Mouse (Mus musculus) CH12.LX (cell line): Measurements from ENCODE around the gene Ankrd9. TPM values are rescaled to one million over a fixed set of nuclear protein-coding genes. Genes with fewer than 3 reads are reported as not detected.

Experiments
- DNase-seq: peaks from one replicate; pipeline ENCODE4 v3.0.0-alpha.2; 2013; ENCODE audit errors: extremely low read depth
- H3K27ac ChIP-seq: 2 replicates; pipeline ENCODE4 v1.5.1; 2012; ENCODE audit warnings: low read depth, mild to moderate bottlenecking, control low read depth, moderate library complexity; ENCODE audit not compliant: insufficient read depth
- H3K27me3 ChIP-seq: replicated peaks from 2 replicates; pipeline ENCODE3; 2012; ENCODE audit warnings: inconsistent platforms
- H3K36me3 ChIP-seq, 2 experiments: replicated peaks in 1 of 2; 2 replicates each; pipeline versions ENCODE3 to v1.6.1; 2012; ENCODE audit warnings: inconsistent platforms in 1 of 2, low read length in 1 of 2, mild to moderate bottlenecking in 1 of 2, mixed read lengths in 1 of 2, moderate library complexity in 1 of 2; ENCODE audit not compliant: control insufficient read depth in 1 of 2, insufficient read depth in 1 of 2
- H3K4me1 ChIP-seq, 2 experiments: 2 replicates each; pipeline ENCODE4 v1.6.1; 2012; ENCODE audit warnings: inconsistent platforms in 1 of 2, moderate library complexity in 1 of 2; ENCODE audit not compliant: insufficient read depth in 2 of 2, control insufficient read depth in 1 of 2
- H3K4me2 ChIP-seq: 2 replicates; pipeline ENCODE4 v1.6.1; 2012; ENCODE audit warnings: low read depth, mild to moderate bottlenecking, control low read depth; ENCODE audit not compliant: poor library complexity, insufficient read depth, severe bottlenecking
- H3K4me3 ChIP-seq, 3 experiments: fragments of 150-350 bp in 1 of 3; sonication (generic) in 1 of 3; replicated peaks in 1 of 3; 2 replicates each; pipeline versions ENCODE3 to v1.5.1; 2011 to 2012; ENCODE audit warnings: low read depth in 2 of 3, low read length in 2 of 3, mild to moderate bottlenecking in 2 of 3, moderate library complexity in 2 of 3, control low read depth in 1 of 3, improper control_type of control experiment in 1 of 3, inconsistent platforms in 1 of 3, mixed read lengths in 1 of 3; ENCODE audit not compliant: poor library complexity in 1 of 3
- H3K79me2 ChIP-seq: replicated peaks from 2 replicates; pipeline ENCODE4 v1.6.1; 2012; ENCODE audit warnings: mild to moderate bottlenecking, moderate library complexity; ENCODE audit not compliant: control insufficient read depth, poor library complexity, insufficient read depth, severe bottlenecking; ENCODE audit errors: extremely low read depth
- H3K9ac ChIP-seq: 2 replicates; pipeline ENCODE4 v1.6.1; 2012; ENCODE audit warnings: low read depth, mild to moderate bottlenecking, control low read depth, moderate library complexity; ENCODE audit not compliant: insufficient read depth
- H3K9me3 ChIP-seq: replicated peaks from 2 replicates; pipeline ENCODE3; 2012; ENCODE audit warnings: low read length, inconsistent platforms, mixed read lengths
- CHD1 ChIP-seq: IDR thresholded peaks from 2 replicates; pipeline ENCODE4 v1.6.1; 2012; ENCODE audit warnings: low read depth, low read length, improper control_type of control experiment, inconsistent platforms
- CTCF ChIP-seq, 2 experiments: IDR thresholded peaks in 1 of 2; conservative IDR thresholded peaks in 1 of 2; 2 replicates each; pipeline ENCODE4 v1.5.1; 2011 to 2012; ENCODE audit warnings: low read depth in 2 of 2, low read length in 2 of 2, improper control_type of control experiment in 1 of 2, inconsistent platforms in 1 of 2, mild to moderate bottlenecking in 1 of 2, moderate library complexity in 1 of 2
- E2F4 ChIP-seq: IDR thresholded peaks from 2 replicates; pipeline ENCODE4 v1.6.1; 2011; ENCODE audit warnings: low read depth, low read length, improper control_type of control experiment; ENCODE audit not compliant: insufficient replicate concordance
- ELF1 ChIP-seq: IDR thresholded peaks from 2 replicates; pipeline ENCODE4 v1.6.1; 2014; ENCODE audit warnings: low read depth, mild to moderate bottlenecking, inconsistent platforms, low read length, improper control_type of control experiment
- EP300 ChIP-seq: IDR thresholded peaks from 2 replicates; pipeline ENCODE4 v1.6.1; 2011; ENCODE audit warnings: low read length, improper control_type of control experiment
- IRF4 ChIP-seq: IDR thresholded peaks from 2 replicates; pipeline ENCODE4 v1.6.1; 2014; ENCODE audit warnings: low read depth, mild to moderate bottlenecking, inconsistent platforms, low read length, improper control_type of control experiment
- JUND ChIP-seq: conservative IDR thresholded peaks from 2 replicates; pipeline ENCODE4 v1.6.1; 2011; ENCODE audit warnings: low read depth, low read length, improper control_type of control experiment
- MAX ChIP-seq: IDR thresholded peaks from 2 replicates; pipeline ENCODE4 v1.6.1; 2011; ENCODE audit warnings: low read length, improper control_type of control experiment
- MAZ ChIP-seq: IDR thresholded peaks from 2 replicates; pipeline ENCODE4 v1.6.1; 2012; ENCODE audit warnings: low read depth, mild to moderate bottlenecking, inconsistent platforms, low read length, improper control_type of control experiment, moderate library complexity
- MEF2A ChIP-seq: IDR thresholded peaks from 2 replicates; pipeline ENCODE4 v1.6.1; 2014; ENCODE audit warnings: low read depth, mild to moderate bottlenecking, inconsistent platforms, low read length, improper control_type of control experiment, borderline replicate concordance
- MYC ChIP-seq: IDR thresholded peaks from 2 replicates; pipeline ENCODE4 v1.6.1; 2011; ENCODE audit warnings: low read depth, mild to moderate bottlenecking, improper control_type of control experiment, low read length
- NELFE ChIP-seq: IDR thresholded peaks from 2 replicates; pipeline ENCODE4 v1.6.1; 2011; ENCODE audit warnings: low read depth, low read length, improper control_type of control experiment
- POLR2A ChIP-seq: IDR thresholded peaks from 2 replicates; pipeline ENCODE4 v1.6.1; 2011; ENCODE audit warnings: low read depth, mild to moderate bottlenecking, improper control_type of control experiment, low read length
- RAD21 ChIP-seq: IDR thresholded peaks from 2 replicates; pipeline ENCODE4 v1.6.1; 2011; ENCODE audit warnings: low read depth, mild to moderate bottlenecking, low read length, improper control_type of control experiment, moderate library complexity
- TBP ChIP-seq: conservative IDR thresholded peaks from 2 replicates; pipeline ENCODE4 v1.6.1; 2011; ENCODE audit warnings: low read depth, low read length, improper control_type of control experiment
- TCF12 ChIP-seq: IDR thresholded peaks from 2 replicates; pipeline ENCODE4 v1.6.1; 2014; ENCODE audit warnings: low read depth, mild to moderate bottlenecking, inconsistent platforms, low read length, improper control_type of control experiment
- USF1 ChIP-seq: IDR thresholded peaks from 2 replicates; pipeline ENCODE4 v1.6.1; 2014; ENCODE audit warnings: low read depth, mild to moderate bottlenecking, inconsistent platforms, low read length, improper control_type of control experiment
- dilution Hi-C: fragments of 300-500 bp; cut with MboI; formaldehyde crosslinking; loops from 2 replicates; pipeline ENCODE4 v1.14.3; 2020; ENCODE audit warnings: low sequenced_read_pairs; ENCODE audit not compliant: extremely low pct_unique_long_range_greater_than_20kb, extremely low pct_ligation_motif_present
- in situ Hi-C: fragments of 300-500 bp; cut with MboI; formaldehyde crosslinking; loops from 3 replicates; pipeline ENCODE4 v1.14.3; 2019; ENCODE audit warnings: low sequenced_read_pairs, low pct_ligation_motif_present, low pct_unique_long_range_greater_than_20kb, mixed read lengths
- polyA plus RNA-seq: library from polyadenylated mRNA; unstranded; fragments of >175 nt; gene quantifications from 2 replicates; pipeline ENCODE4 v1.2.1, GENCODE M21; 2012; ENCODE audit warnings: low read depth; ENCODE audit not compliant: insufficient read length
- total RNA-seq, 2 experiments: library from RNA; depleted of rRNA; stranded (reverse); fragments of 300-350 nt in 1 of 2; fragments of >200 nt in 1 of 2; gene quantifications; 2 replicates each; pipeline ENCODE4 v1.2.3; 2012 to 2014

Gene Ankrd9
- total and polyA plus RNA-seq, 3 experiments, result 2.4 to 5.2 (median 2.5) TPM

GRCm38 (mm10) chr12:110994666-110995065 is 15.8 kb upstream of the Ankrd9 start:
- Histone ChIP-seq H3K27me3 (no peaks in the 10 kb centered on the region), H3K27ac (no peak overlapping the region), H3K9ac (no peak overlapping the region), H3K4me1 (peaks cover 3 to 11% of the 10 kb centered on the region in 2 experiments), H3K79me2 (no peaks in the 10 kb centered on the region), H3K36me3 (no peaks in the 10 kb centered on the region), H3K9me3 (peaks cover 12% of the 10 kb centered on the region), H3K4me3 (no peak overlapping the region), H3K4me2 (no peak overlapping the region)
- TF ChIP-seq MAZ, result no peak
- dilution Hi-C loops, result no loop called here
- no peak for DNase-seq
- in situ Hi-C loops, result loop anchor here (5.0 kb wide), 1 partner anchor 57 kb away; no protein-coding TSS in a partner anchor

GRCm38 (mm10) chr12:110993226-110993625 is 14.4 kb upstream of the Ankrd9 start:
- in situ Hi-C loops, result loop anchor here (5.0 kb wide), 1 partner anchor 56 kb away; no protein-coding TSS in a partner anchor
- DNase-seq, result no peak
- no peaks in the 10 kb centered on the region for H3K36me3 ChIP-seq
- H3K79me2 ChIP-seq, result no peaks in the 10 kb centered on the region
- no peak overlapping the region for H3K9ac ChIP-seq
- H3K27ac ChIP-seq, result no peak overlapping the region
- H3K9me3 ChIP-seq, result peaks cover 6% of the 10 kb centered on the region
- peaks cover 3 to 11% of the 10 kb centered on the region in 2 experiments for H3K4me1 ChIP-seq
- no peak overlapping the region for H3K4me3 ChIP-seq
- TF ChIP-seq TBP (no peak), IRF4 (no peak), POLR2A (no peak), CTCF (conservative IDR thresholded peaks at IDR 0.05 in 1 of 2, IDR thresholded peaks at IDR 0.05 in 1 of 2; ENCODE audit: low read depth in 2 of 2, low read length in 2 of 2) (no peak), MAX (no peak), USF1 (no peak), TCF12 (no peak), MYC (no peak), CHD1 (no peak), MAZ (no peak), EP300 (no peak), ELF1 (no peak), JUND (no peak), E2F4 (no peak), MEF2A (no peak), NELFE (no peak), RAD21 (no peak)
- TF ChIP-seq, all 38 proteins: peak for 0
- no peaks in the 10 kb centered on the region for H3K27me3 ChIP-seq
- dilution Hi-C loops, result no loop called here
- no peak overlapping the region for H3K4me2 ChIP-seq
